10 mouse cellular contexts compared by ENCODE assay signal in the genomic region with DNA sequence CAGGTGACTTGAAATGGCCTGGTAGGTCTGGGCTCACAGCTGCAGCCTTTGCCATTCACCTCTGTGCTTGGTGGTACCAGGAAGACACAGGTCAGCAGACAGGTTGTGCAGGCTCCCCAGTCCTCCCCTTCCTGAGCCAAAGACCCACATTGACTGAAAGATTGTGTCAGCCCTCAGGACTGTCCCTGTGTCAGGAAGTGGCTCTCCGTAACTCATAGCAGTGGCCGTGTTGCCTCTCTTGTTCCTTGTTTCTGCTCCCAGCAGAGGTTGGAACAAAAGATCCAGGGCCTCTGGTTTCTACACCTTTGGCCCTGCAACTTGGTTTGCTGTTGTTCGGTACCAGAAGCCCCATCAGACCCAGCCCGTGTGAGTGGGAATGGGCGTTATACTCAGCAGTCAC. TPM values are rescaled to one million over a fixed set of nuclear protein-coding genes. Genes with fewer than 3 reads are reported as not detected.
A peak's percentile ranks its signal among the peaks of the same experiment; 100 is the strongest.
DNase-seq lines count a peak whose midpoint lies in the region; ATAC-seq lines count a peak whose summit lies in the region.
"Had no signal": no experiment of that assay in that cellular context is flagged by ENCODE, and none has a peak within 500 bp of the region (broad histone marks: within the 10 kb centered on the region; RNA-seq: fewer than 3 reads in every experiment).

No protein-coding gene starts in this region.

- 93% methylated on average over 5 of the region's 5 CpGs for WGBS in hindbrain, embryonic 11.5 days
- 69% methylated on average over 5 of the region's 5 CpGs for WGBS in hindbrain, embryonic 16.5 days
- 93% methylated on average over 5 of the region's 5 CpGs for WGBS in limb, embryonic 12.5 days

- intact Hi-C loops in left cerebral cortex, postnatal 25 days (cut with DNase I), result no loop called here

- H3K36me3 ChIP-seq in hindbrain, embryonic 11.5 days (ENCODE audit: control insufficient read depth, insufficient read depth, low read length), result no peaks in the 10 kb centered on the region
- H3K36me3 ChIP-seq in hindbrain, embryonic 16.5 days (ENCODE audit: control insufficient read depth, insufficient read depth, low read length), result no peaks in the 10 kb centered on the region
- H3K36me3 ChIP-seq in limb, embryonic 12.5 days, result peaks cover 25% of the 10 kb centered on the region

- no peaks in the 10 kb centered on the region for H3K9me3 ChIP-seq in hindbrain, embryonic 11.5 days (ENCODE audit: control insufficient read depth, low read length)
- H3K9me3 ChIP-seq in hindbrain, embryonic 16.5 days (ENCODE audit: control insufficient read depth, low read length), result no peaks in the 10 kb centered on the region
- H3K9me3 ChIP-seq in limb, embryonic 12.5 days, result no peaks in the 10 kb centered on the region

- H3K4me3 ChIP-seq in hindbrain, embryonic 11.5 days (ENCODE audit: low read depth, low read length), result no peak overlapping the region
- H3K4me3 ChIP-seq in hindbrain, embryonic 16.5 days (ENCODE audit: low read length), result no peak overlapping the region
- H3K4me3 ChIP-seq in limb, embryonic 12.5 days (replicated peaks), result no peak overlapping the region
- H3K4me3 ChIP-seq: erythroblast, embryonic 14.5 days had no signal

- no peak overlapping the region for H3K9ac ChIP-seq in hindbrain, embryonic 11.5 days (ENCODE audit: low read depth, low read length)
- H3K9ac ChIP-seq in hindbrain, embryonic 16.5 days (ENCODE audit: low read depth, low read length), result no peak overlapping the region
- H3K9ac ChIP-seq in limb, embryonic 12.5 days (replicated peaks), result no peak overlapping the region

- DNase-seq in hindbrain, embryonic 11.5 days (ENCODE audit: low spot score), result no peak
- DNase-seq in 416B (ENCODE audit: low read depth), result peak; percentile 69
- no peak for DNase-seq in left cerebral cortex, postnatal 25 days (ENCODE audit: low spot score in 2 of 2)

- ATAC-seq in hindbrain, embryonic 11.5 days (ENCODE audit: low FRiP score), result no peak
- ATAC-seq in hindbrain, embryonic 16.5 days, result no peak
- peak; percentile 29 for ATAC-seq in common myeloid progenitor, adult 5-6 weeks (replicated peaks; ENCODE audit: low read depth, poor library complexity, severe bottlenecking)
- ATAC-seq in limb, embryonic 12.5 days (ENCODE audit: insufficient number of reproducible peaks, insufficient read depth, low FRiP score, low TSS enrichment, low read depth), result no peak
- no peak for ATAC-seq in frontal cortex, adult (ENCODE audit: low TSS enrichment)

- 0 out of 2 replicates have a peak overlapping the region, but pooled peaks have one; percentile 13 for H3K27ac ChIP-seq in hindbrain, embryonic 11.5 days (ENCODE audit: low read depth, low read length)
- no peak overlapping the region for H3K27ac ChIP-seq in hindbrain, embryonic 16.5 days (ENCODE audit: low read depth, low read length)
- peak overlapping the region; percentile 56; the same call in 1 of the 2 replicates for H3K27ac ChIP-seq in limb, embryonic 12.5 days

- no peaks in the 10 kb centered on the region for H3K27me3 ChIP-seq in hindbrain, embryonic 11.5 days (ENCODE audit: control insufficient read depth, insufficient read depth, low read length)
- H3K27me3 ChIP-seq in hindbrain, embryonic 16.5 days (replicated peaks; ENCODE audit: control insufficient read depth, insufficient read depth, low read length), result no peaks in the 10 kb centered on the region
- no peaks in the 10 kb centered on the region for H3K27me3 ChIP-seq in limb, embryonic 12.5 days

- peaks cover 8% of the 10 kb centered on the region; the same call in 1 of the 2 replicates for H3K4me1 ChIP-seq in hindbrain, embryonic 11.5 days (replicated peaks; ENCODE audit: control insufficient read depth, insufficient read depth, low read length)
- peaks cover 6% of the 10 kb centered on the region for H3K4me1 ChIP-seq in hindbrain, embryonic 16.5 days (ENCODE audit: control insufficient read depth, insufficient read depth, low read depth, low read length)
- peaks cover 22% of the 10 kb centered on the region for H3K4me1 ChIP-seq in limb, embryonic 12.5 days (replicated peaks)

- no peak overlapping the region for H3K4me2 ChIP-seq in hindbrain, embryonic 11.5 days (replicated peaks; ENCODE audit: low read depth, low read length)
- no peak overlapping the region for H3K4me2 ChIP-seq in hindbrain, embryonic 16.5 days (ENCODE audit: low read length)
- no peak overlapping the region for H3K4me2 ChIP-seq in limb, embryonic 12.5 days

RNA-seq across cellular contexts. Expression of a gene that starts 17.7 kb away (rescaled TPM):
- 8.5 and 10.4 TPM in 2 replicates for polyA plus RNA-seq in hindbrain, embryonic 11.5 days (2014; fragmentation: Nextera tagmentation; extraction: Ambion mirVana)
- 2.2 and 3.3 TPM in 2 replicates for polyA plus RNA-seq in hindbrain, embryonic 16.5 days (2015; fragmentation: Nextera tagmentation; extraction: Ambion mirVana)
- total RNA-seq in common myeloid progenitor, adult 5-6 weeks (2017), result 0.34 TPM in 1 of 2 replicates, not detected in the other
- polyA plus RNA-seq in limb, embryonic 12.5 days (2016; fragmentation: Nextera tagmentation; extraction: Ambion mirVana), result 4.6 and 6.3 TPM in 2 replicates
- 1 to 10 TPM in 1 of 2 experiments, under 1 TPM in 1; 0.69 to 1.1 TPM for total RNA-seq in left cerebral cortex, postnatal 25 days (2021)
- polyA plus RNA-seq: erythroblast, embryonic 14.5 days had no signal

RNA-seq across cellular contexts. Expression of a gene that starts 32.2 kb away (rescaled TPM):
- not detected in 2 replicates for polyA plus RNA-seq in hindbrain, embryonic 11.5 days (2014; fragmentation: Nextera tagmentation; extraction: Ambion mirVana)
- polyA plus RNA-seq in hindbrain, embryonic 16.5 days (2015; fragmentation: Nextera tagmentation; extraction: Ambion mirVana), result not detected in 2 replicates
- not detected in 2 replicates for total RNA-seq in common myeloid progenitor, adult 5-6 weeks (2017)
- not detected in 2 replicates for polyA plus RNA-seq in limb, embryonic 12.5 days (2016; fragmentation: Nextera tagmentation; extraction: Ambion mirVana)
- total RNA-seq in left cerebral cortex, postnatal 25 days (2021), result not detected
- total RNA-seq: adrenal gland, postnatal 4 days; left cerebral cortex, postnatal 14 days had no signal
- polyA plus RNA-seq: erythroblast, embryonic 14.5 days had no signal

RNA-seq across cellular contexts. Expression of a gene that starts 40.6 kb away (rescaled TPM):
- polyA plus RNA-seq in hindbrain, embryonic 11.5 days (2014; fragmentation: Nextera tagmentation; extraction: Ambion mirVana), result 34.2 and 37.7 TPM in 2 replicates
- polyA plus RNA-seq in hindbrain, embryonic 16.5 days (2015; fragmentation: Nextera tagmentation; extraction: Ambion mirVana), result 7.1 and 10.7 TPM in 2 replicates
- total RNA-seq in common myeloid progenitor, adult 5-6 weeks (2017), result 0.69 TPM in 1 of 2 replicates, not detected in the other
- polyA plus RNA-seq in limb, embryonic 12.5 days (2016; fragmentation: Nextera tagmentation; extraction: Ambion mirVana), result 22.6 and 23.3 TPM in 2 replicates
- total RNA-seq in left cerebral cortex, postnatal 25 days (2021), result 1 to 10 TPM; 3.7 to 3.8 TPM
- polyA plus RNA-seq: erythroblast, embryonic 14.5 days had no signal
